Mouse (Mus musculus) frontal cortex, postnatal 10 days (tissue): ENCODE measurements at regions not wholly inside any gene's neighbourhood (a gene's known extent, or its start where the extent isn't known, plus 50 kb on each side); places are given as distances from the start of the nearest gene placed in this dataset.
A peak's percentile ranks its signal among the peaks of the same experiment; 100 is the strongest.

ENCODE experiments used
- DNase-seq, 2 experiments: peaks; one replicate each; pipeline ENCODE4 v3.0.0; 2022; ENCODE audit warnings: low spot score in 2 of 2, mixed read lengths in 1 of 2

GRCm38 (mm10) chr4:17629367-17629766, 1975.9 kb upstream of the Gm12353 start:
- DNase-seq = no peak

GRCm38 (mm10) chr4:17635549-17636530, 1969.4 kb upstream of the Gm12353 start:
- peak; percentile 21 to 59 for DNase-seq

- DNase-seq = no peak
These were observed 1958.5 kb upstream of the Gm12353 start for GRCm38 (mm10) chr4:17646712-17647111.

GRCm38 (mm10) chr4:17649350-17649749, 1955.9 kb upstream of the Gm12353 start:
- DNase-seq = no peak

- DNase-seq = no peak
These were observed 1951.7 kb upstream of the Gm12353 start for GRCm38 (mm10) chr4:17653551-17653950.

GRCm38 (mm10) chr4:17667267-17667850, 1937.9 kb upstream of the Gm12353 start:
- no peak for DNase-seq
